Mouse (Mus musculus) C2C12 (cell line): ENCODE results near the gene Mpdu1.

ENCODE experiments used
- CEBPB ChIP-seq: IDR thresholded peaks from one replicate; pipeline ENCODE4 v1.6.1; 2011; ENCODE audit warnings: low read depth, mild to moderate bottlenecking, control low read depth, moderate library complexity
- CTCF ChIP-seq: IDR thresholded peaks from one replicate; pipeline ENCODE4 v1.5.1; 2011; ENCODE audit not compliant: control insufficient read depth, insufficient read depth, insufficient read length
- FOSL1 ChIP-seq: IDR thresholded peaks from one replicate; pipeline ENCODE4 v1.8.0; 2011; ENCODE audit warnings: mild to moderate bottlenecking, low read length; ENCODE audit not compliant: poor library complexity, insufficient read depth, severe bottlenecking
- MAX ChIP-seq: IDR thresholded peaks from one replicate; pipeline ENCODE4 v1.6.1; 2011; ENCODE audit warnings: mild to moderate bottlenecking, control low read depth
- MYOD1 ChIP-seq: IDR thresholded peaks from one replicate; pipeline ENCODE4 v1.6.1; 2011; ENCODE audit warnings: low read depth; ENCODE audit not compliant: control insufficient read depth, insufficient read length
- USF1 ChIP-seq: IDR thresholded peaks from one replicate; pipeline ENCODE4 v1.6.1; 2011; ENCODE audit warnings: low read depth, mild to moderate bottlenecking, control low read depth, moderate library complexity

- TF ChIP-seq CTCF = no peak
- no peak for TF ChIP-seq CEBPB
- TF ChIP-seq USF1 = no peak
- TF ChIP-seq MAX = no peak
- TF ChIP-seq FOSL1 = no peak
- no peak for TF ChIP-seq MYOD1
Observed at GRCm38 (mm10) chr11:69699595-69699994, 37.2 kb upstream of the Mpdu1 start.
